Mouse (Mus musculus) lung, adult 2 months (tissue): ENCODE results near the gene Gpat3.

Experiments
- CTCF ChIP-seq: fragments of 200-500 bp; IDR thresholded peaks from 2 replicates; pipeline ENCODE4 v1.5.1; 2011; ENCODE audit warnings: mild to moderate bottlenecking, low read length, control low read depth; ENCODE audit not compliant: insufficient read depth
- POLR2A ChIP-seq: fragments of 200-500 bp; IDR thresholded peaks from 2 replicates; pipeline ENCODE4 v1.6.1; 2011; ENCODE audit warnings: low read depth, mild to moderate bottlenecking, control low read depth, low read length, borderline replicate concordance; ENCODE audit errors: extremely low read depth

DNA sequence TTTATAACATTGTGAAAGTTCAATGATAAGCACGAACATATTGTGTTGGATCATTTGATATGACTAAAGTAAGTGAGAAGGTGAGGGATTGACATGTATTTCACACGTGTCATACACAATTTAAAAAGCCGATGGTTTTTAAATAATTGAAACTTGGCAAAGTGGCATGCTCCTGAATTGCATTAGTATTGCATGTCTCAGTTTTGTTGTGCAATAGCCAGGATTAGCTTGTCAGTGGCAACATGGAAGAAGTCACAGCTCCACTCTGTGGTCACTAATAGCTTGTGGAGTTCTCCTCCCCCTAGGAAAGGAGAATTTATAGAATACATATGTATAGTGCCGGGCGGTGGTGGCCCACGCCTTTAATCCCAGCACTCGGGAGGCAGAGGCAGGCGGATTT lies 24.1 kb upstream of the Gpat3 start:
- no peak for TF ChIP-seq POLR2A
- no peak for TF ChIP-seq CTCF
